Mouse (Mus musculus): ENCODE measurements at regions not wholly inside any gene's neighbourhood (a gene's known extent, or its start where the extent isn't known, plus 50 kb on each side); places are given as distances from the start of the nearest gene placed in this dataset.

DNA sequence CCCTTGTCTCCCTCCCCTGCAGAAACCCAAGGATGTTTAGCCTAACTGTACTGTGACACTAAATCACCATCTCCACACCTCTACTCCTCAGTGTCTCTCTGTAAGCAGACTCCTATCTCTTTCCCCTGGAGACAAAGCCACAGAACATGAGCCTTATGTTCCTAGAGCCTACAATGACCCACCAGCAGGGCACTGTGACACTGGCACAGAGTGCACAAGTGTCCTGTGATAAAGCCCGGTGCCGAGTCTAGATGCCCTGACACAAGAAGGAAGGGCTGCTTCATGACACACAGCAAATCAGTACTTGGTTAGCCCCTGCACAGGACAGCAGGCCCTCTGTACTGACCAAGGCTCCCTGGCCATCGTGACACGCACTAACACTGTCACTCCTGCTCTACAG lies 71.2 kb upstream of the Zmiz1 start:
- H3K4me3 ChIP-seq = no peak overlapping the region
- intact Hi-C loops (cut with DNase I) = no loop called here
- no peak for DNase-seq
- H3K27ac ChIP-seq = no peak overlapping the region
- no peak for TF ChIP-seq CTCF (IDR thresholded peaks at IDR 0.05)

GRCm38 (mm10) chr14:25389314-25389713 lies 69.7 kb upstream of the Zmiz1 start:
- H3K27ac ChIP-seq = no peak overlapping the region
- no peak for TF ChIP-seq CTCF (IDR thresholded peaks at IDR 0.05)
- DNase-seq = no peak
- H3K4me3 ChIP-seq = no peak overlapping the region
- intact Hi-C loops (cut with DNase I) = no loop called here

DNA sequence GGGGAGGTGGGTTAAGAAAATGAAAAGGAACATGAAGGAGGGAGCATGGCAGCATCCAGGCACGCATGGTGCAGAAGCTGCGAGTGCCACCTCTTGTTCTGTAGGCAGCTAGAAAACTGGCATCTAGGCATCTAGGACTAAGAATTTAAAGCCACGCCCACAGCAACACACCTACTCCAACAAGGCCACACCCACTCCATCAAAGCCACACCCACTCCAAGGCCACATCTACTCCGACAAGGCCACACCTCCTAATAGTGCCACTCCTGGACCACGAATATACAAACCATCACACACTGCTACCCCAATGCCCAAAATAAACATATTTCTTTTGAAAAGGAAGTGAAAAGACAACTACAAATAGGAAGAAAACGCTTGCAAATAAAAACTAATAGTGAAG lies 66.6 kb upstream of the Zmiz1 start:
- no peak for TF ChIP-seq CTCF (IDR thresholded peaks at IDR 0.05)
- intact Hi-C loops (cut with DNase I) = no loop called here
- no peak overlapping the region for H3K4me3 ChIP-seq
- H3K27ac ChIP-seq = no peak overlapping the region
- DNase-seq = no peak

DNA sequence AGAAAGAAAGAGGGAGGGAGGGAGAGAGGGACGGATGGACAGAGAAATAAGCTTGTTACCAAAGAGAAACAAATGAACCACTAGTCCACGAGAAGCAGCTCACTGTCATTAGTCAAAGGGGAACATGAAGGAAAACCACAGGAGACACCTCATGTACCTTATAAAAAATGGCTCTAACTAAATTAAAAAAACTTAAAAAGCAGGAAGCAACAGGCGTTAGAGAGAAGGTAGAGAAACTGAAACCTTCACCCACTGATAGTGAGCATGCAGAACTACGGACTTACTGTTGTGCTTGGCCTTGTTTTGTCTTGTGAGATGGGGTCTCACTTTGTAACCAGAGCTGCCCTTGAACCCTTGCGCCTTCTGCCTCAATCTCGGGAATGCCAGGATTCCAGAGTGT lies 66.0 kb upstream of the Zmiz1 start:
- no peak for DNase-seq

GRCm38 (mm10) chr14:25394931-25395330 lies 64.1 kb upstream of the Zmiz1 start:
- no peak overlapping the region for H3K4me3 ChIP-seq
- TF ChIP-seq CTCF (IDR thresholded peaks at IDR 0.05) = no peak
- no peak overlapping the region for H3K27ac ChIP-seq
- intact Hi-C loops (cut with DNase I) = no loop called here
- no peak for DNase-seq

More for the DNA sequence above, 66.0 kb upstream of the Zmiz1 start:
- TF ChIP-seq CTCF (IDR thresholded peaks at IDR 0.05) = no peak
- no peak overlapping the region for H3K4me3 ChIP-seq
- intact Hi-C loops (cut with DNase I) = no loop called here
- H3K27ac ChIP-seq = no peak overlapping the region

- intact Hi-C loops (cut with DNase I) = no loop called here
- Histone ChIP-seq H3K4me3 (peak overlapping the region; percentile 59), H3K27ac (peak overlapping the region; percentile 57)
Measured at GRCm38 (mm10) chr14:25396990-25397531, 61.9 kb upstream of the Zmiz1 start.

GRCm38 (mm10) chr14:25397751-25398150 lies 61.2 kb upstream of the Zmiz1 start:
- DNase-seq = no peak
- Histone ChIP-seq H3K27ac (no peak overlapping the region; the same call in 1 of the 2 replicates), H3K4me3 (no peak overlapping the region)
- intact Hi-C loops (cut with DNase I) = no loop called here
- no peak for TF ChIP-seq CTCF (IDR thresholded peaks at IDR 0.05)

More at GRCm38 (mm10) chr14:25396990-25397531, 61.9 kb upstream of the Zmiz1 start:
- DNase-seq = peak; percentile 74
- no peak for TF ChIP-seq CTCF (IDR thresholded peaks at IDR 0.05)

DNA sequence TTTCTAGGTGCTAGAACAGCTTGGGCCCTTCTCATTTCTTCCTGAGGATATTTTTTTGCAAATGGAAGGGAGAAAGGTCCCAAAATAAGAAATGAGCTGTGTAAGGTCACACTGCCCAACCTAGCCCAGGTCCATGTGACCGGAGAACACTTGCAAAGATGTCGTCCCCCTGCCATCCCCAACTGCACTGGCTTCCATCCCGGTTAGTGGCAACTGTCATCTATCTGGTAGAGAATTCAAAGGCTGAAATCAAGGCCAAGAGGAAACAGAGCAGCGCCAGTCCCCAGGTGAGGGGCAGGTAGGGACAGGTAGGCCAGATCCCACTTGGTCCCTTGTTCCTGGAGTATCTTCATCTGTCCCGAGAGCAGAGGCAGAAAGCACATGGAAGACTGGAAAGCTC lies 60.2 kb upstream of the Zmiz1 start:
- TF ChIP-seq CTCF (IDR thresholded peaks at IDR 0.05) = no peak
- Histone ChIP-seq H3K4me3 (no peak overlapping the region), H3K27ac (no peak overlapping the region)
- no peak for DNase-seq
- intact Hi-C loops (cut with DNase I) = no loop called here

DNA sequence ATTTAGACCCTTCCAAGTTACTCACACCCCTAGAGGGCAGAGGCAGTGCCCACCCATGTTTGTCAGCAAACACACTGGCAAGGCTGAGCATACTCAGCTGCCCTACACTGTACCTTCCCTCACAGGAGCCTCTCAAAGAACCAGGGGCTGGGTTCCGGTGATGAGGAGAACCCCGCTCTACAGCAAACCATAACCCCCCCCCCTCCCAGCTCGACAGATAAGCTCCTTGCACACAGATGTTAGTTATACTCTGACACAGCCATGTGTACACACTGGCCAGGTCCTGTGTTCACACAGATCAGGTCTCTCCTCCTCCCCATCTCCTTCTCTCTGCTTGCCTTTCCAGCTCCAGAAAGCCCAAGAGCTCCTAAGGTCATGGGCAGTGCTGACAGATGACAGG lies 59.7 kb upstream of the Zmiz1 start:
- Histone ChIP-seq H3K27ac (peak overlapping the region; percentile 24; the same call in 1 of the 2 replicates), H3K4me3 (no peak overlapping the region)
- DNase-seq = no peak
- no peak for TF ChIP-seq CTCF (IDR thresholded peaks at IDR 0.05)
- intact Hi-C loops (cut with DNase I) = no loop called here

DNA sequence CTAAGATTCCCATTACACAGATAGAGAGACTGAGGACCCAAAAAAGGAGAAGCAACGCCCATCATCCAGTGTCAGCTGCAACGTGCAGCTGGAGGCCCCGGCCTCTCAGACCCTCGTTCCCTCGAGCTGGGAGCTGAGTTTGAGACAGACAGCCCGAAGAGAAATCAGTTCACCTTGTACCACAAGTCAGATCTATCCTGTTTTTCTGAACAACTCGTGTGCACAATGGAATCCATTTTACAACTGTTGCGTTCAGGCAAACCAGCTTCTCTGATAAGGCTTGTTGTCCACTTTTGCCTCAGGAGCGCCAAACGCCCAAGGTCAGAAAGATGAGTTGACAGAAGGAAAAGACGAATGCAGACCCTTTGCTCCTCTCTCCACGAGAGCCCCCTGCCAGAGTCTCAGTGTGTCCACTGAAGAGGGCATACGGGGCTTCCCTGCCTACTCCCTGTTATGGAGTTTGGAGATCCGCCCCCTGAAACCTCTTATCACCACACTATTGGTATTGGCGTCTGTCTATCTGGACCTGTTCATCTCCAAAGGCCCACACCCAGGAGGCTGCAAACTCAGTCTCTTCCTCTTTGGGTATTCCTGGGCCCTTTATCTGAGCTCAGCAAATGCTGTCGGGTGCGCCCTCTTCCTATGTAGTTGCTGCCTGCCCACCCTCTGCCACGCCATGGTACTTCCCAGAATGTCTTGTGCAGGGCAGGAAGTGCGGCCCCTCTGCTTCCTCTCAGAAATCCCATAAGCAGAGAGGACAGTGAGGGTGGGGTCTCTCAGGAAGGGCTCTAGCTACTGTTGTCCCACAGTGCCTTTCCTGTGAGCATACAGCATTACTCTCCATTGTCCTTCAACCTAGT lies 57.7 kb upstream of the Zmiz1 start:
- TF ChIP-seq CTCF (IDR thresholded peaks at IDR 0.05) = no peak
- intact Hi-C loops (cut with DNase I) = no loop called here
- Histone ChIP-seq H3K4me3 (no peak overlapping the region), H3K27ac (peak overlapping the region; percentile 49)
- DNase-seq = peak; percentile 28

GRCm38 (mm10) chr14:25402409-25402808 lies 56.6 kb upstream of the Zmiz1 start:
- intact Hi-C loops (cut with DNase I) = no loop called here
- Histone ChIP-seq H3K4me3 (no peak overlapping the region), H3K27ac (peak overlapping the region; percentile 6; the same call in 1 of the 2 replicates)
- no peak for TF ChIP-seq CTCF (IDR thresholded peaks at IDR 0.05)
- no peak for DNase-seq

DNA sequence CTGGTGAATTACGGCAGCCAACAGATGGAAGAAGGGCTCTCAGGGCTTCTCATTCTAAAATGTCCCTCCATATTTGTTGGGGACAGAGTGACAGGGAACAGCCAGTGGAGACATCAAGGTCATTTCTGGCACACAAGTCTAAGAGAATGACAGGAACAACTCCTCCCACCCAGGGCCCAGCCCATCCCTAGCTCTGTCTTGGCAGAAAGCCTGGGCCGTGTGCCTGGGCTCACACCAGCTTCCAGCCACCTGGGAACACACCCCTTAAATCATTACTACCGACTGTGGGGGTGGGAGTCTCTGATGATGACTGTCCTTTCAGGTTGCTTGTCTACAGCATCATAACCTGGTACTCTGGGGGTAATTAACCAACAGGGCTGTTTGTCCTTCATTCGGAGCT lies 53.8 kb upstream of the Zmiz1 start:
- intact Hi-C loops (cut with DNase I) = no loop called here
- TF ChIP-seq CTCF (IDR thresholded peaks at IDR 0.05) = no peak
- peak; percentile 49 for DNase-seq
- Histone ChIP-seq H3K27ac (no peak overlapping the region), H3K4me3 (no peak overlapping the region)

DNA sequence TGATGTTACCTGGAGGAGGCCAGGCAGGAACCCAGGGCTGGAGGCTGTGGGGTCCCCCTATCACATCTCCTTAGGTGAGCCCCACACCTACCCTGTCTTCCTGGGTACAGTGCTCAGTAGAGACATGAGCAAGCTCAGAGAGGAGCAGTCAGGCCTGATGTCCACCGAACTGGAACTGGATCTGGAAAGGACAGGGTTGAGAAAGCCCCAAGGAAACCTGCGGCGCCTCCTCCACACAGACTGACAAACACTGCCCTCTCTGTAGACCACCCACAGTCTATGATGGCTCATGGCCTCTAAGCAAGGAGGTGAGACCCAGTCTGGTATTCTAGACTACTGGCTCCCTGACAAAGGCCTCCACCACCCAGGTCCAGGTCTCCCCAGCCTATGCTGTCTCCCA lies 52.9 kb upstream of the Zmiz1 start:
- no peak for TF ChIP-seq CTCF (IDR thresholded peaks at IDR 0.05)
- intact Hi-C loops (cut with DNase I) = no loop called here
- H3K27ac ChIP-seq = no peak overlapping the region

DNA sequence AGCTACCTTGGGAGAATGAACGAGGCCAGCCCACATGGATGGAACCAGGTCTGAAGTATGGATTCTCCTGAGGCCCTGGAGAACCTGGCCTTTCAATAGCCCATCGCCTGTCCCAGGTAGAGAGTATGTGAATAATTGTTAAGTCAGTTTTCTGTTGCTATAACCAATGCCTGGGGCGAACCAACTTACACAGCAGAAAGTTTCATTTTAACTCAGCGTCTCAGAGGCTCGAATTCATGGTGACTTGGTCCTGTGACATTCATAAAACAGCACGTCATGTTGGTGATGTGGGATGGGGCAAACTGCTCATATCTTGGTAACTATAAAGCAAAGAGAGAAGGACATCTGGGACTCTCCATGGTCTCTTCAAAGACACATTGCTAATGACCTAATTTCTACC lies 52.4 kb upstream of the Zmiz1 start:
- no peak overlapping the region for H3K4me3 ChIP-seq
- intact Hi-C loops (cut with DNase I) = no loop called here
- no peak for TF ChIP-seq CTCF (IDR thresholded peaks at IDR 0.05)
- no peak for DNase-seq
- H3K27ac ChIP-seq = no peak overlapping the region

More for the DNA sequence above, 52.9 kb upstream of the Zmiz1 start:
- DNase-seq = no peak
- no peak overlapping the region for H3K4me3 ChIP-seq
